Mouse (Mus musculus): ENCODE measurements around the gene Foxa1. TPM values are rescaled to one million over a fixed set of nuclear protein-coding genes. Genes with fewer than 3 reads are reported as not detected.

Foxa1 gene
- polyA plus RNA-seq, 1 experiment, result not detected

DNA sequence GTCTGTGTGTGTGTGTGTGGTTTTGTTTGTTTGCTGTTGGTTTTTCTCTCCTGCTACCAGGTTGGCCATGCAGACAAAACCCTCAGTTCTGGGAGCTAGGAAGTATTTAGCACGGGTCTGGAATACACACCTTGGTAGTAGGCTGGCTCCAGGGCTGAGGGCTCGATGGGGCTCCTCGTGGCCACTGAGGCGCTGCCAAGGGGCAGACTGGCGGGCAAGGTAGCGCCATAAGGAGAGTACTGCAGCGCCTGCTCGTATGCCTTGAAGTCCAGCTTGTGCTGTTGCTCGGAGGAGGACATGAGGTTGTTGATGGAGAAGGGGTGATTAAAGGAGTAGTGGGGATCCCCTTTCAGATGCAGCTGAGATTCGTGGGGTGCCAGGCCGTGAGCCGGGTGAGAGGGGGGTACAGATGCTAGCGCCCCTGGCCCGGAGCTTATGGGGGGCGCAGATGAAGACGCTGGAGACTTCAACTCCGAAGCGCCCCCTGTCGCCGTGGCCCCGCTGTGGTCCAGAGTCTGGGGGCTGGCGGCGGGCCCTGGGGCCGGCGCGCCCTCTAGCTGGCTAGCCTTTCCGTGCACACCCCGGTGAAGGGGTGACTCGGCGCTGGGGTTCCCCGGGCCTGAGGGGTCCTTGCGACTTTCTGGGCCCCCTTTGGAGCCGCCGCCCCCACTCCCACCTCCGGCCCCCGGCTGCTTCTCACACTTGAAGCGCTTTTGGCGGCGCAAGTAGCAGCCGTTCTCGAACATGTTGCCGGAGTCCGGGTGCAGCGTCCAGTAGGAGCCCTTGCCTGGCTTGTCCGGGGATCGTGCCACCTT, 4.6 kb downstream of the Foxa1 start:
- no peak for TF ChIP-seq USF1 (IDR thresholded peaks at IDR 0.05; ENCODE audit: low read depth)
- no peak for TF ChIP-seq MAX (IDR thresholded peaks at IDR 0.05; ENCODE audit: low read depth)
- no peak for TF ChIP-seq POLR2A (IDR thresholded peaks at IDR 0.05; ENCODE audit: insufficient read length, low read depth)
- no peak for TF ChIP-seq CEBPB (IDR thresholded peaks at IDR 0.05; ENCODE audit: insufficient read depth, poor library complexity, severe bottlenecking)
- no peak for TF ChIP-seq TCF12 (IDR thresholded peaks at IDR 0.05; ENCODE audit: insufficient read depth, poor library complexity, severe bottlenecking)
- no peak for TF ChIP-seq POLR2AphosphoS2 (IDR thresholded peaks at IDR 0.05; ENCODE audit: insufficient read length, low read depth)
- TF ChIP-seq TCF3 (IDR thresholded peaks at IDR 0.05; ENCODE audit: insufficient read length, low read depth), result no peak
- no peak for TF ChIP-seq SRF (IDR thresholded peaks at IDR 0.05; ENCODE audit: control insufficient read depth, insufficient read length, low read depth)
- no peak for TF ChIP-seq MYOD1 (IDR thresholded peaks at IDR 0.05; ENCODE audit: control insufficient read depth in 1 of 3, insufficient read length in 2 of 3, low read depth in 2 of 3)
- TF ChIP-seq E2F4 (IDR thresholded peaks at IDR 0.05; ENCODE audit: insufficient read depth), result no peak
- TF ChIP-seq MYOG (IDR thresholded peaks at IDR 0.05; ENCODE audit: control insufficient read depth in 1 of 3, insufficient read depth in 1 of 3, insufficient read length in 2 of 3, low read depth in 2 of 3), result no peak
- no peak for TF ChIP-seq REST (IDR thresholded peaks at IDR 0.05; ENCODE audit: insufficient read depth, insufficient read length)
- no peaks in the 10 kb centered on the region for H3K79me2 ChIP-seq (ENCODE audit: control insufficient read depth, insufficient read depth)
- H3K4me3 ChIP-seq, result no peak overlapping the region
- H3K27me3 ChIP-seq (ENCODE audit: control insufficient read depth, insufficient read depth, insufficient read length), result peaks cover 10% of the 10 kb centered on the region
- no peaks in the 10 kb centered on the region for H3K36me3 ChIP-seq (ENCODE audit: control insufficient read depth, insufficient read depth)
- no peak overlapping the region for H3ac ChIP-seq (ENCODE audit: control insufficient read depth, insufficient read length)
- H3K4me2 ChIP-seq (ENCODE audit: low read depth), result no peak overlapping the region

DNA sequence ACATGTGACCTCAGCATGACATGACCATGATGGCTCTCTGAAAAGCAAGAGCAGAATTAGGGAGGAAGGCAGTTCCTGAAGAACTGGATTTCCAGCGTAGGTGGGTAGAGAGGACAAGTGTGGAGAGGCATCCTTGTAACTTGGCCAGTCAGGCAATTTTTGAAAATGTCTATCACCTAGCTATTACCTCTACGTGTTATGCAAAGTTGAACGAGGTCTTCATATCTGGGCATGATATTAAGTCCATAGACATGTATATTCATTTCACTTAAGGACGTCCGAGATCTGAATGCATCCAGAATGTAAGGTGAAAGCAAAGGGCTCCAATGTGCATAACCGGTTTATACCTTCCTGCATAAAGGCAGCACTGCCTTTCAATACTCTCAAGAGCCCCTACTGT, 5.6 kb downstream of the Foxa1 start:
- Histone ChIP-seq H3K27me3 (ENCODE audit: control insufficient read depth, insufficient read depth, insufficient read length) (peaks cover 10% of the 10 kb centered on the region), H3K79me2 (ENCODE audit: control insufficient read depth, insufficient read depth) (no peaks in the 10 kb centered on the region)
- TF ChIP-seq TCF12 (IDR thresholded peaks at IDR 0.05; ENCODE audit: insufficient read depth, poor library complexity, severe bottlenecking) (no peak), SRF (IDR thresholded peaks at IDR 0.05; ENCODE audit: control insufficient read depth, insufficient read length, low read depth) (no peak), MYOG (IDR thresholded peaks at IDR 0.05; ENCODE audit: control insufficient read depth in 1 of 3, insufficient read depth in 1 of 3, insufficient read length in 2 of 3, low read depth in 2 of 3) (no peak), POLR2AphosphoS2 (IDR thresholded peaks at IDR 0.05; ENCODE audit: insufficient read length, low read depth) (no peak), E2F4 (IDR thresholded peaks at IDR 0.05; ENCODE audit: insufficient read depth) (no peak), REST (IDR thresholded peaks at IDR 0.05; ENCODE audit: insufficient read depth, insufficient read length) (no peak), MAX (IDR thresholded peaks at IDR 0.05; ENCODE audit: low read depth) (no peak), USF1 (IDR thresholded peaks at IDR 0.05; ENCODE audit: low read depth) (no peak), TCF3 (IDR thresholded peaks at IDR 0.05; ENCODE audit: insufficient read length, low read depth) (no peak), MYOD1 (IDR thresholded peaks at IDR 0.05; ENCODE audit: control insufficient read depth in 1 of 3, insufficient read length in 2 of 3, low read depth in 2 of 3) (no peak), POLR2A (IDR thresholded peaks at IDR 0.05; ENCODE audit: insufficient read length, low read depth) (no peak), CEBPB (IDR thresholded peaks at IDR 0.05; ENCODE audit: insufficient read depth, poor library complexity, severe bottlenecking) (no peak)

DNA sequence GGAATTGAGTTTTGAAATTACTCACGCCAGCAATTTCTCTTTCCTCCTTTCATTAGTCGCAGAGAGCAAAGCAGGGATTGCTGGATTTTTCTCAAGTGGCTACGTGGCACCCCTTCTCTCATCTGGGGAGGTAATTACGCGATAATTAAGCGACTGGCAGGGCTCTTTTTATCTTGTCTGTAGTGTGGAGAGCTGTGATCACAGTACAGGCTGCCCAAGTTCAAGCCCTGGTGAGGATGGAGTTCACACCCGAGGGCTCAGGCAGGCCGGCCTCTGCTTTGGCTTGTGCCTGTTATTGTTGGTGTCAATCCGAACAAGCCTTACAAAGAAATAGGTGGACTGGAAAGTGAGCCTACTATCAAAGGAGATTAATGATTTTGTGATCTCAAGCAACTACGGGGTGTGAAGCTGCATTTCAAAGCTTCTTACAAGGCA, 7.1 kb downstream of the Foxa1 start:
- Histone ChIP-seq H3K79me2 (ENCODE audit: control insufficient read depth, insufficient read depth) (no peaks in the 10 kb centered on the region), H3K36me3 (ENCODE audit: control insufficient read depth, insufficient read depth) (no peaks in the 10 kb centered on the region), H3K4me2 (ENCODE audit: low read depth) (no peak overlapping the region), H3K27me3 (ENCODE audit: control insufficient read depth, insufficient read depth, insufficient read length) (peaks cover 10% of the 10 kb centered on the region), H3ac (ENCODE audit: control insufficient read depth, insufficient read length) (no peak overlapping the region), H3K4me3 (no peak overlapping the region)
- no peak for TF ChIP-seq POLR2AphosphoS2 (IDR thresholded peaks at IDR 0.05; ENCODE audit: insufficient read length, low read depth)
- no peak for TF ChIP-seq SRF (IDR thresholded peaks at IDR 0.05; ENCODE audit: control insufficient read depth, insufficient read length, low read depth)
- TF ChIP-seq REST (IDR thresholded peaks at IDR 0.05; ENCODE audit: insufficient read depth, insufficient read length), result no peak
- no peak for TF ChIP-seq E2F4 (IDR thresholded peaks at IDR 0.05; ENCODE audit: insufficient read depth)
- TF ChIP-seq USF1 (IDR thresholded peaks at IDR 0.05; ENCODE audit: low read depth), result no peak
- TF ChIP-seq MAX (IDR thresholded peaks at IDR 0.05; ENCODE audit: low read depth), result no peak
- no peak for TF ChIP-seq MYOD1 (IDR thresholded peaks at IDR 0.05; ENCODE audit: control insufficient read depth in 1 of 3, insufficient read length in 2 of 3, low read depth in 2 of 3)
- TF ChIP-seq POLR2A (IDR thresholded peaks at IDR 0.05; ENCODE audit: insufficient read length, low read depth), result no peak
- TF ChIP-seq TCF3 (IDR thresholded peaks at IDR 0.05; ENCODE audit: insufficient read length, low read depth), result no peak
- TF ChIP-seq TCF12 (IDR thresholded peaks at IDR 0.05; ENCODE audit: insufficient read depth, poor library complexity, severe bottlenecking), result no peak
- no peak for TF ChIP-seq MYOG (IDR thresholded peaks at IDR 0.05; ENCODE audit: control insufficient read depth in 1 of 3, insufficient read depth in 1 of 3, insufficient read length in 2 of 3, low read depth in 2 of 3)
- TF ChIP-seq CEBPB (IDR thresholded peaks at IDR 0.05; ENCODE audit: insufficient read depth, poor library complexity, severe bottlenecking), result no peak

More for the DNA sequence above, 5.6 kb downstream of the Foxa1 start:
- no peak overlapping the region for H3K4me3 ChIP-seq
- H3ac ChIP-seq (ENCODE audit: control insufficient read depth, insufficient read length), result no peak overlapping the region
- H3K36me3 ChIP-seq (ENCODE audit: control insufficient read depth, insufficient read depth), result no peaks in the 10 kb centered on the region
- no peak overlapping the region for H3K4me2 ChIP-seq (ENCODE audit: low read depth)

DNA sequence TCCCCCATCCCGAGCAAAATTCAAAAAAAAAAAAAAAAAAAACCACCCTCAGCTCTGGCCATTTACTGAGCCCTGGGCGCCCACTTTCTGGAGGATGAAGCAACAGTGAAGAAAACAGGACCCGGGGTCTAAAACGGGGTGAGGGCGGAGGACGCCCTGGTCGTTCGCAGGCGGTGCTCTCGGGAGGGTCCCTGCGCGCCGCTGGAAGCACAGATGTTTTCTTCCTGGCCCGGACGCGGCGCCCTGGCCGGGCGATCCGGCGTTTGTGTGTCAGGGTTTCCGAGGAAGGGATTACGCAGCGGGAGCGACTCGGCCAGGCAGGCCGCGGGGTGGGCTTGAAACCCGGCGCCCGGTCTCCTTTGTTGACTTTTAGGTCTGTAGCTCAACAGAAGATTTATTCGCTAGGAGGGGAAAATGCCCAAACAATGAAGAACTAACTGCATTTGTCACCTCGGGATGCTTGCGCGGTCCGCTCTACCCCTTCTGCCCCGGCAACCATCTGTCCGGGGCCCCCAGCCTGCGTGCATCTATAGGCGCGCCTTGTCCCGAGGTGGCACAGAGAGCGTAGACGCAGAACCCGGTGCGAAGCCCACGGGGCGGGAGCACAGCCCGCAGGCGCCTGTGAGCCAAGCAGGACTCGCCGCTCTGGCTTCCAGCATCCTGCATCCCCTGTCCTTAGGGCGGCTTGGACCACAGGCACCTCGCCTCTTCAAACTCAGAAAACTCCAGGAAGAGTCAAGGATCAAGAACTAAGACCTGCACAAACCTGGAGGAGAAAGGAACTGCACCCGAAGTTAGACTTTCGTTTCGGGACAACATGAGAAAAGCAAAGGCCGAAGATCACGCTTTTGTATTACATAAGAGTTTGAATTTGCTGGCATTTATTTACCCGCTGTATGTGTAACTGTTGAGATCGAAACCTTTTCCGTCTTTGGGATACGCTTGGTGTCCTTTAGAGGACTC, 7.8 kb downstream of the Foxa1 start:
- Histone ChIP-seq H3K79me2 (ENCODE audit: control insufficient read depth, insufficient read depth) (no peaks in the 10 kb centered on the region), H3ac (ENCODE audit: control insufficient read depth, insufficient read length) (no peak overlapping the region), H3K27me3 (ENCODE audit: control insufficient read depth, insufficient read depth, insufficient read length) (peaks cover 10% of the 10 kb centered on the region), H3K36me3 (ENCODE audit: control insufficient read depth, insufficient read depth) (no peaks in the 10 kb centered on the region), H3K4me3 (no peak overlapping the region), H3K4me2 (ENCODE audit: low read depth) (no peak overlapping the region)
- TF ChIP-seq POLR2A (IDR thresholded peaks at IDR 0.05; ENCODE audit: insufficient read length, low read depth) (no peak), MYOD1 (IDR thresholded peaks at IDR 0.05; ENCODE audit: control insufficient read depth in 1 of 3, insufficient read length in 2 of 3, low read depth in 2 of 3) (no peak), TCF3 (IDR thresholded peaks at IDR 0.05; ENCODE audit: insufficient read length, low read depth) (no peak), E2F4 (IDR thresholded peaks at IDR 0.05; ENCODE audit: insufficient read depth) (no peak), CEBPB (IDR thresholded peaks at IDR 0.05; ENCODE audit: insufficient read depth, poor library complexity, severe bottlenecking) (no peak), MYOG (IDR thresholded peaks at IDR 0.05; ENCODE audit: control insufficient read depth in 1 of 3, insufficient read depth in 1 of 3, insufficient read length in 2 of 3, low read depth in 2 of 3) (no peak), USF1 (IDR thresholded peaks at IDR 0.05; ENCODE audit: low read depth) (no peak), SRF (IDR thresholded peaks at IDR 0.05; ENCODE audit: control insufficient read depth, insufficient read length, low read depth) (no peak), TCF12 (IDR thresholded peaks at IDR 0.05; ENCODE audit: insufficient read depth, poor library complexity, severe bottlenecking) (no peak), POLR2AphosphoS2 (IDR thresholded peaks at IDR 0.05; ENCODE audit: insufficient read length, low read depth) (no peak), REST (IDR thresholded peaks at IDR 0.05; ENCODE audit: insufficient read depth, insufficient read length) (no peak), MAX (IDR thresholded peaks at IDR 0.05; ENCODE audit: low read depth) (no peak)
